Mouse (Mus musculus) testis, adult 2 months (tissue): ENCODE measurements at regions not wholly inside any gene's neighbourhood (a gene's known extent, or its start where the extent isn't known, plus 50 kb on each side); places are given as distances from the start of the nearest gene placed in this dataset.

Source experiments
- CTCF ChIP-seq: fragments of 200-500 bp; IDR thresholded peaks from 2 replicates; pipeline ENCODE4 v1.5.1; 2012; ENCODE audit warnings: low read depth, mild to moderate bottlenecking, inconsistent platforms, low read length, moderate library complexity; ENCODE audit not compliant: control insufficient read depth, insufficient read depth, insufficient replicate concordance
- POLR2A ChIP-seq: fragments of 200-500 bp; IDR thresholded peaks from 2 replicates; pipeline ENCODE4 v1.6.1; 2012; ENCODE audit warnings: low read depth, mild to moderate bottlenecking, inconsistent platforms, low read length, moderate library complexity; ENCODE audit not compliant: control insufficient read depth

DNA sequence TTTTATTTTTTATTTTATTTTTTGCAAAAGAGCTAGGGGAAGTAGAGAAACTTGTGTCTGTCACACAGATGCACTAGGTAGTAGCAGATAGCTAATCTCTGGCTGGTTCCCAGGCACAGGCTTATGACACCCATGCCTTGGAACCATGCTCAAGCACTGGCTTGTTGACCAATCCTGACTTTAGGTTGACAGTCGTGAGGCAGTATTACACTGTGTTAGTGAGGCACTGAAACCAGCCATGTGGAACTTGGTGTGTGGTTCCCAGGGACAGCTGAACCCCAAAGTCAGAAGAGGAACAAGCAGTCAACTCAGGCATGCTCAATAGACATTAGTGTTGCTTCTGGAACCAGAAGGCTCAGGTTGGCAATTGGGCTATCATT is 601.1 kb upstream of the Nox3 start:
- TF ChIP-seq POLR2A (no peak), CTCF (no peak)
